ENCODE assay signal across 9 mouse cellular contexts in genomic region chr10:40713018-40713608, GRCm38 (mm10). TPM values are rescaled to one million over a fixed set of nuclear protein-coding genes. Genes with fewer than 3 reads are reported as not detected.
DNase-seq lines count a peak whose midpoint lies in the region; ATAC-seq and TF ChIP-seq lines count a peak whose summit lies in the region.
"Had no signal": no experiment of that assay in that cellular context is flagged by ENCODE, and none has a peak within 500 bp of the region (broad histone marks: within the 10 kb centered on the region; RNA-seq: fewer than 3 reads in every experiment).

No protein-coding gene starts in this region.

- H3K36me3 ChIP-seq in heart, postnatal 0 days (replicated peaks; ENCODE audit: control insufficient read depth, insufficient read depth, low read length): no peaks in the 10 kb centered on the region

- H3K4me1 ChIP-seq in heart, postnatal 0 days (ENCODE audit: control insufficient read depth, insufficient read depth): peaks cover 3% of the 10 kb centered on the region; the same call in 1 of the 2 replicates

- DNase-seq in heart, postnatal 0 days (ENCODE audit: low spot score): no peak
- DNase-seq in heart, postnatal 25 days (ENCODE audit: low spot score): no peak
- peak; percentile 39 for DNase-seq in WW6 (ENCODE audit: low read depth, low spot score)
- peak; percentile 53 for DNase-seq in mesoderm, embryonic 11.5 days (ENCODE audit: low read depth, low spot score)
- DNase-seq in urinary bladder, postnatal 36 days (ENCODE audit: low spot score in 2 of 2): peak; percentile 37 to 51
- no peak for DNase-seq in testis, postnatal 14 days (ENCODE audit: low spot score)
- no peak for DNase-seq in right cerebral cortex, adult 18-20 months

- no peak for TF ChIP-seq CTCF in heart, postnatal 0 days (IDR thresholded peaks at IDR 0.05; ENCODE audit: low read depth)

- no peak overlapping the region for H3K9ac ChIP-seq in heart, postnatal 0 days (replicated peaks; ENCODE audit: low read depth, low read length)

- H3K4me2 ChIP-seq in heart, postnatal 0 days (ENCODE audit: low read depth, low read length): no peak overlapping the region

- H3K4me3 ChIP-seq in heart, postnatal 0 days (ENCODE audit: low read depth, low read length): no peak overlapping the region

- intact Hi-C loops in heart, postnatal 25 days (cut with DNase I): no loop called here

- no peaks in the 10 kb centered on the region for H3K27me3 ChIP-seq in heart, postnatal 0 days (ENCODE audit: control insufficient read depth, insufficient read depth, low read length)

- 47% methylated on average over 9 of the region's 9 CpGs for WGBS in heart, postnatal 0 days

- no peaks in the 10 kb centered on the region for H3K9me3 ChIP-seq in heart, postnatal 0 days (replicated peaks; ENCODE audit: control insufficient read depth, low read length)

- H3K27ac ChIP-seq in heart, postnatal 0 days (ENCODE audit: low read depth): no peak overlapping the region

- no peak for TF ChIP-seq EP300 in heart, postnatal 0 days (IDR thresholded peaks at IDR 0.05; ENCODE audit: low read depth)

- ATAC-seq in heart, postnatal 0 days (ENCODE audit: insufficient read depth, low read depth): peak; percentile 36; the same call in 1 of the 2 replicates
- ATAC-seq in inflammation-experienced regulatory T-cells, adult 6 months: peak; percentile 87

RNA-seq across cellular contexts. Expression of gene Mettl24, which starts 30.0 kb away (rescaled TPM):
- 0.43 and 4.7 TPM in 2 replicates for total RNA-seq in heart, postnatal 0 days (2014; rRNA removed; ENCODE audit: low replicate concordance)
- 2.9 and 3.0 TPM in 2 replicates for polyA plus RNA-seq in heart, postnatal 0 days (2015; fragmentation: Nextera tagmentation; extraction: Ambion mirVana)
- 1 to 10 TPM; 1.2 to 1.6 TPM for total RNA-seq in heart, postnatal 25 days (2021)
- not detected for polyA plus RNA-seq in inflammation-experienced regulatory T-cells, adult 6 months (2017; shearing (Covaris generic))
- total RNA-seq: hematopoietic stem cell, adult 5-6 weeks had no signal

Comparison
In these comparisons a context has a peak if more than half of its experiments do, and no peak if none do; other contexts are left out.
1. DNase-seq: peak in WW6 (single experiment), mesoderm, embryonic 11.5 days (single experiment) and urinary bladder, postnatal 36 days (2 of 2); none in heart, postnatal 0 days (single experiment), heart, postnatal 25 days (single experiment), testis, postnatal 14 days (single experiment) and right cerebral cortex, adult 18-20 months (single experiment).